Comparison of ENCODE assay signal across 10 mouse cellular contexts in genomic region chr11:88629165-88629564, GRCm38 (mm10).
DNase-seq lines count a peak whose midpoint lies in the region; ATAC-seq and TF ChIP-seq lines count a peak whose summit lies in the region.
"Had no signal": no experiment of that assay in that cellular context is flagged by ENCODE, and none has a peak within 500 bp of the region (broad histone marks: within the 10 kb centered on the region; RNA-seq: fewer than 3 reads in every experiment).

No protein-coding gene starts in this region.

- DNase-seq in kidney, adult 2 months, result no peak
- no peak for DNase-seq in kidney, postnatal 14 days
- no peak for DNase-seq in forebrain, postnatal 0 days
- no peak for DNase-seq in natural killer cell, adult 2 months (ENCODE audit: low spot score in 2 of 2)
- no peak for DNase-seq in c-Kit-positive CD71-positive TER-119-positive erythroid progenitor cells, embryonic 14.5 days (ENCODE audit: low spot score)
- DNase-seq: lung, adult 2 months; right cerebral cortex, postnatal 14 days had no signal

- H3K27ac ChIP-seq in kidney, adult 2 months (ENCODE audit: insufficient read depth, low read depth, low read length), result peak overlapping the region; percentile 22; the same call in 1 of the 2 replicates
- peak overlapping the region; percentile 62 for H3K27ac ChIP-seq in forebrain, postnatal 0 days (ENCODE audit: low read depth, low read length)
- peak overlapping the region; percentile 70 for H3K27ac ChIP-seq in midbrain, embryonic 16.5 days (ENCODE audit: low read length)

- no peak overlapping the region for H3K4me2 ChIP-seq in forebrain, postnatal 0 days (ENCODE audit: low read depth)
- no peak overlapping the region for H3K4me2 ChIP-seq in midbrain, embryonic 16.5 days (ENCODE audit: low read length)

- peaks cover 7% of the 10 kb centered on the region; the same call in 1 of the 2 replicates for H3K9me3 ChIP-seq in E14TG2a.4 (ENCODE audit: low read length)
- H3K9me3 ChIP-seq in forebrain, postnatal 0 days (ENCODE audit: low read length), result no peaks in the 10 kb centered on the region
- H3K9me3 ChIP-seq in midbrain, embryonic 16.5 days (replicated peaks; ENCODE audit: control insufficient read depth, low read length, poor library complexity, severe bottlenecking), result no peaks in the 10 kb centered on the region

- no peak overlapping the region for H3K4me3 ChIP-seq in kidney, adult 2 months (ENCODE audit: insufficient read depth, low read depth, low read length)
- H3K4me3 ChIP-seq in E14TG2a.4 (replicated peaks; ENCODE audit: low read length), result peak overlapping the region; percentile 49
- H3K4me3 ChIP-seq in forebrain, postnatal 0 days (ENCODE audit: low read depth, low read length), result no peak overlapping the region
- H3K4me3 ChIP-seq in midbrain, embryonic 16.5 days (ENCODE audit: low read depth, low read length), result no peak overlapping the region

- TF ChIP-seq POLR2A in kidney, adult 2 months (IDR thresholded peaks at IDR 0.05; ENCODE audit: low read depth, low read length), result no peak

- 0 out of 2 replicates have a peak overlapping the region, but pooled peaks have one; percentile 18 for H3K9ac ChIP-seq in forebrain, postnatal 0 days
- H3K9ac ChIP-seq in midbrain, embryonic 16.5 days (ENCODE audit: low read depth, low read length), result no peak overlapping the region

- H3K27me3 ChIP-seq in kidney, adult 2 months (replicated peaks; ENCODE audit: control insufficient read depth, insufficient read depth, low read length), result no peaks in the 10 kb centered on the region
- no peaks in the 10 kb centered on the region for H3K27me3 ChIP-seq in E14TG2a.4 (ENCODE audit: insufficient read depth, low read length)
- no peaks in the 10 kb centered on the region for H3K27me3 ChIP-seq in forebrain, postnatal 0 days (ENCODE audit: insufficient read depth, low read length)
- no peaks in the 10 kb centered on the region for H3K27me3 ChIP-seq in midbrain, embryonic 16.5 days (ENCODE audit: control insufficient read depth, insufficient read depth, low read depth, low read length)

- H3K36me3 ChIP-seq in kidney, adult 2 months (ENCODE audit: control insufficient read depth, insufficient read depth, low read length), result no peaks in the 10 kb centered on the region
- peaks cover 35% of the 10 kb centered on the region for H3K36me3 ChIP-seq in E14TG2a.4 (ENCODE audit: insufficient read depth, low read length)
- no peaks in the 10 kb centered on the region for H3K36me3 ChIP-seq in forebrain, postnatal 0 days (ENCODE audit: insufficient read depth)
- no peaks in the 10 kb centered on the region for H3K36me3 ChIP-seq in midbrain, embryonic 16.5 days (ENCODE audit: control insufficient read depth, insufficient read depth, low read length)

- H3K4me1 ChIP-seq in kidney, adult 2 months (ENCODE audit: control insufficient read depth, insufficient read depth, low read length), result peaks cover 49% of the 10 kb centered on the region
- peaks cover 94% of the 10 kb centered on the region for H3K4me1 ChIP-seq in E14TG2a.4 (replicated peaks; ENCODE audit: low read depth, low read length)
- H3K4me1 ChIP-seq in forebrain, postnatal 0 days (ENCODE audit: insufficient read depth), result no peaks in the 10 kb centered on the region
- peaks cover 23% of the 10 kb centered on the region for H3K4me1 ChIP-seq in midbrain, embryonic 16.5 days (ENCODE audit: control insufficient read depth, insufficient read depth, low read length)

- ATAC-seq in forebrain, postnatal 0 days, result no peak
- ATAC-seq in midbrain, embryonic 16.5 days, result no peak
- no peak for ATAC-seq in erythroid progenitor cell, adult 5-6 weeks (replicated peaks; ENCODE audit: low FRiP score, poor library complexity, severe bottlenecking)

- no peak for TF ChIP-seq CTCF in kidney, adult 2 months (conservative IDR thresholded peaks at IDR 0.05; ENCODE audit: insufficient read depth, insufficient read length, low read depth, low read length)
- TF ChIP-seq CTCF in E14TG2a.4 (conservative IDR thresholded peaks at IDR 0.05; ENCODE audit: low read length), result no peak
- no peak for TF ChIP-seq CTCF in forebrain, postnatal 0 days (IDR thresholded peaks at IDR 0.05; ENCODE audit: low read depth)

- 66% methylated on average over 4 of the region's 4 CpGs for WGBS in kidney, adult 2 months
- WGBS in forebrain, postnatal 0 days, result 33% methylated on average over 4 of the region's 4 CpGs
- WGBS in midbrain, embryonic 16.5 days, result 48% methylated on average over 4 of the region's 4 CpGs
